Mouse (Mus musculus): ENCODE data around the gene Sipa1l1. TPM values are rescaled to one million over a fixed set of nuclear protein-coding genes. Genes with fewer than 3 reads are reported as not detected.

The Sipa1l1 gene
- polyA plus RNA-seq, 1 experiment from 2014 or later, result 26.4 TPM

GRCm38 (mm10) chr12:82196615-82197146 is 27.6 kb downstream of the Sipa1l1 start:
- Histone ChIP-seq H3K4me1 (peaks cover 13% of the 10 kb centered on the region; the same call in 1 of the 2 replicates), H3K27me3 (replicated peaks) (no peaks in the 10 kb centered on the region), H3K4me3 (replicated peaks) (no peak overlapping the region), H3K27ac (no peak overlapping the region), H3K36me3 (no peaks in the 10 kb centered on the region), H3K9me3 (no peaks in the 10 kb centered on the region), H3K9ac (no peak overlapping the region), H3K4me2 (no peak overlapping the region)
- WGBS, result 57% methylated on average over 7 of the region's 7 CpGs
- no peak for ATAC-seq (ENCODE audit: insufficient read depth, low FRiP score, low read depth)

GRCm38 (mm10) chr12:82197207-82197606 is 28.1 kb downstream of the Sipa1l1 start:
- H3K4me1 ChIP-seq, result peaks cover 13% of the 10 kb centered on the region; the same call in 1 of the 2 replicates
- ATAC-seq (ENCODE audit: insufficient read depth, low FRiP score, low read depth), result no peak

DNA sequence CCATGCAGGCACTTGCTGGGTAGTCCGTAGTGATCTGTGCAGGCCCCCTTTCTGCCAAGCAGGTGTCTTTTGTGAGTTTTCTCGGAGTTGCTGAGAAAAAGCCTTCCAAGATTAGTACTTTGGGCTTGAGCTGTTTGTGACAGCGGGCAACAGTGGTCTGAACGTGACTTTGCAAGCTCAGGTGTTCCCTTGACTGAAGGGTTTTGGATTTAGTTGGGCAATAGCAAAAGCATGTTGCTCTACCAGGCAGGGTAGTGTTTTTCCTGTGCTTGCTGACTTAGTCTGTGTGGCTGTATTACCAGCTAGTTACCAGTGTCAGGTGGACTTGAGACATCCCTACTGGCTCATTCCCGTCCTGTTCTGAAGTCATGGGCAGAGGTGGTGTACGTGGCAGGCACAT is 30.2 kb downstream of the Sipa1l1 start:
- WGBS, result 88% methylated on average over 6 of the region's 6 CpGs
- H3K4me1 ChIP-seq, result 0 out of 2 replicates have a peak, but pooled peaks cover 6% of the 10 kb centered on the region

More at GRCm38 (mm10) chr12:82197207-82197606, 28.1 kb downstream of the Sipa1l1 start:
- Histone ChIP-seq H3K4me3 (replicated peaks) (no peak overlapping the region), H3K36me3 (no peaks in the 10 kb centered on the region), H3K4me2 (no peak overlapping the region), H3K9ac (no peak overlapping the region), H3K9me3 (no peaks in the 10 kb centered on the region), H3K27ac (no peak overlapping the region), H3K27me3 (replicated peaks) (no peaks in the 10 kb centered on the region)
- 58% methylated on average over 2 of the region's 2 CpGs for WGBS

DNA sequence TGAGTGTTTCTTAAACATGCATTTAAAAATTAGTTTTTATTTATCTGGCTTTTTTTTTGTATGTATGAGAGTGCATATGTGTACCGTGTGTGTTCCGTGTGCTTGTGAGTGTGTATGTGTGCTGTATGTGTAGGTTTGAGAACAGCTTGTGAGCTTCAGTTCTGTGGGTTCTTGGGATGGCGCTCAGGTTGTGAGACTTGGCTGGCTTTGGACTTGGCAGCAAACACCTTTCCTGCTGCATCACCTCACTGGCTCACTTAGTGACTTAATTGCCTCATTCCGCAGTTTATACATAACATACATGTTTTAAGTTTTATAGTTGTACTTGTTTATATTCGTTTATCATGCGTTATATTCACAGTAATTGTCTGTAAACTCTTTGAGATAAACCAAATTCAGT is 35.0 kb downstream of the Sipa1l1 start:
- 84% methylated on average over 6 of the region's 6 CpGs for WGBS
- Histone ChIP-seq H3K9me3 (no peaks in the 10 kb centered on the region), H3K4me2 (no peak overlapping the region), H3K27me3 (replicated peaks) (no peaks in the 10 kb centered on the region), H3K4me3 (replicated peaks) (no peak overlapping the region), H3K36me3 (no peaks in the 10 kb centered on the region), H3K9ac (no peak overlapping the region), H3K4me1 (no peaks in the 10 kb centered on the region), H3K27ac (no peak overlapping the region)
- no peak for ATAC-seq (ENCODE audit: insufficient read depth, low FRiP score, low read depth)

More for the DNA sequence above, 30.2 kb downstream of the Sipa1l1 start:
- H3K36me3 ChIP-seq, result no peaks in the 10 kb centered on the region
- no peaks in the 10 kb centered on the region for H3K9me3 ChIP-seq
- no peak for ATAC-seq (ENCODE audit: insufficient read depth, low FRiP score, low read depth)
- H3K4me3 ChIP-seq (replicated peaks), result no peak overlapping the region
- H3K9ac ChIP-seq, result no peak overlapping the region
- no peak overlapping the region for H3K27ac ChIP-seq
- no peaks in the 10 kb centered on the region for H3K27me3 ChIP-seq (replicated peaks)
- no peak overlapping the region for H3K4me2 ChIP-seq

GRCm38 (mm10) chr12:82206857-82207647 is 37.9 kb downstream of the Sipa1l1 start:
- 78% methylated on average over 8 of the region's 8 CpGs for WGBS
- Histone ChIP-seq H3K9ac (no peak overlapping the region), H3K27me3 (replicated peaks) (no peaks in the 10 kb centered on the region), H3K27ac (no peak overlapping the region), H3K4me2 (no peak overlapping the region), H3K9me3 (no peaks in the 10 kb centered on the region), H3K4me1 (no peaks in the 10 kb centered on the region), H3K36me3 (no peaks in the 10 kb centered on the region), H3K4me3 (replicated peaks) (no peak overlapping the region)
- no peak for ATAC-seq (ENCODE audit: insufficient read depth, low FRiP score, low read depth)

- Histone ChIP-seq H3K27ac (no peak overlapping the region), H3K4me2 (no peak overlapping the region), H3K4me1 (no peaks in the 10 kb centered on the region), H3K27me3 (replicated peaks) (no peaks in the 10 kb centered on the region), H3K36me3 (no peaks in the 10 kb centered on the region), H3K4me3 (replicated peaks) (no peak overlapping the region), H3K9ac (no peak overlapping the region), H3K9me3 (no peaks in the 10 kb centered on the region)
- no peak for ATAC-seq (ENCODE audit: insufficient read depth, low FRiP score, low read depth)
- 83% methylated on average over 3 of the region's 3 CpGs for WGBS
Measured at GRCm38 (mm10) chr12:82208046-82208445, 38.9 kb downstream of the Sipa1l1 start.

GRCm38 (mm10) chr12:82208611-82209010 is 39.5 kb downstream of the Sipa1l1 start:
- Histone ChIP-seq H3K36me3 (no peaks in the 10 kb centered on the region), H3K9ac (no peak overlapping the region), H3K27me3 (replicated peaks) (no peaks in the 10 kb centered on the region), H3K9me3 (no peaks in the 10 kb centered on the region), H3K4me2 (no peak overlapping the region), H3K4me3 (replicated peaks) (no peak overlapping the region), H3K4me1 (no peaks in the 10 kb centered on the region), H3K27ac (no peak overlapping the region)
- 85% methylated on average over 4 of the region's 4 CpGs for WGBS
- ATAC-seq (ENCODE audit: insufficient read depth, low FRiP score, low read depth), result no peak

GRCm38 (mm10) chr12:82209753-82210152 is 40.6 kb downstream of the Sipa1l1 start:
- no peak for ATAC-seq (ENCODE audit: insufficient read depth, low FRiP score, low read depth)

GRCm38 (mm10) chr12:82213056-82213455 is 43.9 kb downstream of the Sipa1l1 start:
- Histone ChIP-seq H3K4me2 (no peak overlapping the region), H3K9ac (no peak overlapping the region), H3K4me3 (replicated peaks) (no peak overlapping the region), H3K36me3 (0 out of 2 replicates have a peak, but pooled peaks cover 3% of the 10 kb centered on the region), H3K27ac (no peak overlapping the region), H3K4me1 (no peaks in the 10 kb centered on the region), H3K9me3 (no peaks in the 10 kb centered on the region), H3K27me3 (replicated peaks) (no peaks in the 10 kb centered on the region)
- 76% methylated on average over 2 of the region's 2 CpGs for WGBS
- ATAC-seq (ENCODE audit: insufficient read depth, low FRiP score, low read depth), result no peak

More at GRCm38 (mm10) chr12:82209753-82210152, 40.6 kb downstream of the Sipa1l1 start:
- Histone ChIP-seq H3K36me3 (0 out of 2 replicates have a peak, but pooled peaks cover 3% of the 10 kb centered on the region), H3K4me2 (no peak overlapping the region), H3K9ac (no peak overlapping the region), H3K4me1 (no peaks in the 10 kb centered on the region), H3K4me3 (replicated peaks) (no peak overlapping the region), H3K9me3 (no peaks in the 10 kb centered on the region), H3K27ac (no peak overlapping the region), H3K27me3 (replicated peaks) (no peaks in the 10 kb centered on the region)
- WGBS, result 13% methylated on average over 2 of the region's 2 CpGs

DNA sequence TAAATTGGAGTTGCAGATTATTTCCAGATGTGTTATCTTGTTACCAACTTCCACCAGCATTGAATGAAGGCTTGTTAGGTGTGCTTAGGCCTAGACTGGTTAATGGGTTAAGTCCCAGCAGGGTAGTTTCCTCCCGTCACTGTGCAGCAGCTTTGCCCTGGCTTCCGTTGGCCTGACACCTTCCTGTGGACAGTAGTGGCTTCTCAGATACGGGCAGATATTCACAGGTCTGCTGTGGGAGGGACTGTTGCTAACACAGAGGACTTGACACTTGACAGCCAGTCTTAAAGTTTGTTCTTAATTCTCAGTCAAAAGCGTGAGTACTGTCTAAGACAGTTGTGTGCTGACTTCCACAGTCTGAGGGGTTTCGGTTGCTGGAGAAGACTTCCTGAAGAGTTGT is 45.8 kb downstream of the Sipa1l1 start:
- no peaks in the 10 kb centered on the region for H3K9me3 ChIP-seq
- 66% methylated on average over 5 of the region's 5 CpGs for WGBS
- 0 out of 2 replicates have a peak, but pooled peaks cover 3% of the 10 kb centered on the region for H3K36me3 ChIP-seq
- no peak overlapping the region for H3K4me3 ChIP-seq (replicated peaks)
- H3K4me2 ChIP-seq, result no peak overlapping the region
- no peaks in the 10 kb centered on the region for H3K27me3 ChIP-seq (replicated peaks)
- H3K4me1 ChIP-seq, result no peaks in the 10 kb centered on the region
- H3K9ac ChIP-seq, result no peak overlapping the region
- H3K27ac ChIP-seq, result no peak overlapping the region
- ATAC-seq (ENCODE audit: insufficient read depth, low FRiP score, low read depth), result no peak

GRCm38 (mm10) chr12:82216801-82217553 is 47.9 kb downstream of the Sipa1l1 start:
- H3K27me3 ChIP-seq (replicated peaks), result no peaks in the 10 kb centered on the region
- H3K4me2 ChIP-seq, result no peak overlapping the region
- ATAC-seq (ENCODE audit: insufficient read depth, low FRiP score, low read depth), result no peak
- no peaks in the 10 kb centered on the region for H3K9me3 ChIP-seq
- H3K9ac ChIP-seq, result no peak overlapping the region
- H3K4me1 ChIP-seq, result no peaks in the 10 kb centered on the region
- H3K36me3 ChIP-seq, result 0 out of 2 replicates have a peak, but pooled peaks cover 3% of the 10 kb centered on the region
- no peak overlapping the region for H3K4me3 ChIP-seq (replicated peaks)
- H3K27ac ChIP-seq, result no peak overlapping the region
- WGBS, result 74% methylated on average over 6 of the region's 6 CpGs

- Histone ChIP-seq H3K36me3 (0 out of 2 replicates have a peak, but pooled peaks cover 3% of the 10 kb centered on the region), H3K9me3 (no peaks in the 10 kb centered on the region), H3K4me1 (no peaks in the 10 kb centered on the region), H3K4me3 (replicated peaks) (no peak overlapping the region), H3K27me3 (replicated peaks) (no peaks in the 10 kb centered on the region), H3K27ac (no peak overlapping the region), H3K9ac (no peak overlapping the region), H3K4me2 (no peak overlapping the region)
- no peak for ATAC-seq (ENCODE audit: insufficient read depth, low FRiP score, low read depth)
- WGBS, result 86% methylated on average over 7 of the region's 7 CpGs
Measured at GRCm38 (mm10) chr12:82218201-82218600, 49.1 kb downstream of the Sipa1l1 start.

Measured in stomach, embryonic 15.5 days (tissue).